Mouse (Mus musculus) E14TG2a.4 (cell line): ENCODE data around the gene Dsn1.

ENCODE experiments used
- H3K27me3 ChIP-seq: 2 replicates; pipeline ENCODE4 v1.6.1; 2014; ENCODE audit warnings: low read length, control low read depth; ENCODE audit not compliant: insufficient read depth
- H3K36me3 ChIP-seq: 2 replicates; pipeline ENCODE4 v1.6.1; 2014; ENCODE audit warnings: low read length, control low read depth; ENCODE audit not compliant: insufficient read depth
- H3K4me1 ChIP-seq: replicated peaks from 2 replicates; pipeline ENCODE4 v1.6.1; 2014; ENCODE audit warnings: low read depth, low read length, control low read depth
- H3K4me3 ChIP-seq: replicated peaks from 2 replicates; pipeline ENCODE4 v1.5.1; 2014; ENCODE audit warnings: mild to moderate bottlenecking, low read length
- H3K9me3 ChIP-seq: 2 replicates; pipeline ENCODE4 v1.6.1; 2014; ENCODE audit warnings: low read length, control low read depth
- CTCF ChIP-seq: conservative IDR thresholded peaks from 2 replicates; pipeline ENCODE4 v1.5.1; 2014; ENCODE audit warnings: low read length
- NANOG ChIP-seq: IDR thresholded peaks from 2 replicates; pipeline ENCODE4 v1.6.1; 2014; ENCODE audit warnings: borderline replicate concordance, low read length, mixed read lengths
- POU5F1 ChIP-seq: IDR thresholded peaks from 2 replicates; pipeline ENCODE4 v1.6.1; 2014; ENCODE audit warnings: low read length, borderline replicate concordance

The Dsn1 gene

GRCm38 (mm10) chr2:157012341-157012740, 5.4 kb upstream of the Dsn1 start:
- H3K9me3 ChIP-seq = no peaks in the 10 kb centered on the region
- H3K27me3 ChIP-seq = 0 out of 2 replicates have a peak, but pooled peaks cover 10% of the 10 kb centered on the region
- peaks cover 60% of the 10 kb centered on the region for H3K4me1 ChIP-seq
- H3K36me3 ChIP-seq = peaks cover 9% of the 10 kb centered on the region
- no peak overlapping the region for H3K4me3 ChIP-seq
- TF ChIP-seq CTCF (no peak), NANOG (no peak), POU5F1 (no peak)

GRCm38 (mm10) chr2:157010634-157011310, 3.8 kb upstream of the Dsn1 start:
- no peak for TF ChIP-seq NANOG
- no peak for TF ChIP-seq POU5F1
- TF ChIP-seq CTCF = no peak
- 0 out of 2 replicates have a peak, but pooled peaks cover 10% of the 10 kb centered on the region for H3K27me3 ChIP-seq
- H3K9me3 ChIP-seq = no peaks in the 10 kb centered on the region
- no peaks in the 10 kb centered on the region for H3K36me3 ChIP-seq
- H3K4me3 ChIP-seq = no peak overlapping the region; the same call in 1 of the 2 replicates
- H3K4me1 ChIP-seq = peaks cover 53% of the 10 kb centered on the region

GRCm38 (mm10) chr2:157010121-157010520, 3.2 kb upstream of the Dsn1 start:
- no peaks in the 10 kb centered on the region for H3K9me3 ChIP-seq
- peaks cover 5% of the 10 kb centered on the region for H3K36me3 ChIP-seq
- TF ChIP-seq NANOG (no peak), POU5F1 (no peak), CTCF (no peak)
- peaks cover 55% of the 10 kb centered on the region for H3K4me1 ChIP-seq
- 0 out of 2 replicates have a peak, but pooled peaks cover 10% of the 10 kb centered on the region for H3K27me3 ChIP-seq
- H3K4me3 ChIP-seq = no peak overlapping the region

GRCm38 (mm10) chr2:157008509-157008908, 1.6 kb upstream of the Dsn1 start:
- peaks cover 21% of the 10 kb centered on the region for H3K36me3 ChIP-seq
- no peak overlapping the region for H3K4me3 ChIP-seq
- H3K27me3 ChIP-seq = 0 out of 2 replicates have a peak, but pooled peaks cover 10% of the 10 kb centered on the region
- no peaks in the 10 kb centered on the region for H3K9me3 ChIP-seq
- no peak for TF ChIP-seq POU5F1
- TF ChIP-seq NANOG = no peak
- no peak for TF ChIP-seq CTCF
- H3K4me1 ChIP-seq = peaks cover 55% of the 10 kb centered on the region

- Histone ChIP-seq H3K4me1 (peaks cover 48% of the 10 kb centered on the region), H3K9me3 (no peaks in the 10 kb centered on the region), H3K4me3 (peak overlapping the region; percentile 92), H3K36me3 (peaks cover 25% of the 10 kb centered on the region), H3K27me3 (0 out of 2 replicates have a peak, but pooled peaks cover 10% of the 10 kb centered on the region)
- TF ChIP-seq NANOG (no peak), CTCF (no peak), POU5F1 (no peak)
Measured at GRCm38 (mm10) chr2:157007234-157007596, 261 bp upstream of the Dsn1 start.

- Histone ChIP-seq H3K27me3 (no peaks in the 10 kb centered on the region), H3K4me1 (peaks cover 12% of the 10 kb centered on the region), H3K4me3 (no peak overlapping the region), H3K9me3 (no peaks in the 10 kb centered on the region), H3K36me3 (peaks cover 61% of the 10 kb centered on the region)
- TF ChIP-seq CTCF = no peak
- TF ChIP-seq NANOG = no peak
- TF ChIP-seq POU5F1 = no peak
Measured at GRCm38 (mm10) chr2:157002321-157002720, 4.6 kb downstream of the Dsn1 start.

- Histone ChIP-seq H3K36me3 (peaks cover 81% of the 10 kb centered on the region), H3K4me3 (no peak overlapping the region), H3K27me3 (no peaks in the 10 kb centered on the region), H3K4me1 (no peaks in the 10 kb centered on the region), H3K9me3 (no peaks in the 10 kb centered on the region)
- TF ChIP-seq CTCF (no peak), NANOG (no peak), POU5F1 (no peak)
Measured at GRCm38 (mm10) chr2:156998263-156998662, 8.7 kb downstream of the Dsn1 start.

GRCm38 (mm10) chr2:156996576-156996975, 10.4 kb downstream of the Dsn1 start:
- no peak for TF ChIP-seq POU5F1
- TF ChIP-seq CTCF = peak; percentile 29
- TF ChIP-seq NANOG = no peak
- H3K9me3 ChIP-seq = no peaks in the 10 kb centered on the region

More at GRCm38 (mm10) chr2:156996576-156996975, 10.4 kb downstream of the Dsn1 start:
- Histone ChIP-seq H3K4me1 (no peaks in the 10 kb centered on the region), H3K36me3 (peaks cover 75% of the 10 kb centered on the region), H3K27me3 (0 out of 2 replicates have a peak, but pooled peaks cover under 1% of the 10 kb centered on the region), H3K4me3 (no peak overlapping the region)
